Mouse (Mus musculus) stomach, postnatal 0 days (tissue): ENCODE measurements around the gene Chrdl2.

Experiments used
- CTCF ChIP-seq: IDR thresholded peaks from 2 replicates; pipeline ENCODE4 v1.5.1; 2016; ENCODE audit warnings: antibody characterized with exemption, low read depth, mild to moderate bottlenecking, moderate library complexity
- EP300 ChIP-seq: optimal IDR thresholded peaks from 2 replicates; pipeline ENCODE3; 2016; ENCODE audit warnings: antibody characterized with exemption

DNA sequence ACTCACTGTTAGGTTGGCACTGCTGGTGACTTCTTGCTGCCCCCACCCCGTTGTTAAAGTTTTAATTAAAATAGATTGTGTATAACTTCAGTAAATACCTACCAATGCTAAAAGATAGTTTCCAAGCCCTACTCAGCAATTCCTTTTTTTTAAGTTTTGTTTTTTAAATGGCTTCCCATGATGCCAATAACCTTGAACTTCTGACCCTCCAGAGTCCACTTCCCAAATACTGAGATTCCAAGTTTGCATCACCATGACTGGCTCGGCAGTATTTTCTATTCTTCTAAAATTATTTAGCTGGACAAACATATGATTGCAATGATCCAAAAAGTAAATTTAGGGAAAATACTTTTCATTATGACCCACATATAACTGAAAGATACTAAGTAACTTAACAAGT is 27.9 kb upstream of the Chrdl2 start:
- TF ChIP-seq CTCF: no peak
- no peak for TF ChIP-seq EP300
